Mouse (Mus musculus) MEL-GATA-1-ER (cell line): ENCODE measurements around the gene Sema6d.

Experiments
- DNase-seq: peaks from one replicate; pipeline ENCODE4 v3.0.0-alpha.2; 2012; ENCODE audit warnings: low read depth; ENCODE audit errors: extremely low read depth

Sema6d gene

DNA sequence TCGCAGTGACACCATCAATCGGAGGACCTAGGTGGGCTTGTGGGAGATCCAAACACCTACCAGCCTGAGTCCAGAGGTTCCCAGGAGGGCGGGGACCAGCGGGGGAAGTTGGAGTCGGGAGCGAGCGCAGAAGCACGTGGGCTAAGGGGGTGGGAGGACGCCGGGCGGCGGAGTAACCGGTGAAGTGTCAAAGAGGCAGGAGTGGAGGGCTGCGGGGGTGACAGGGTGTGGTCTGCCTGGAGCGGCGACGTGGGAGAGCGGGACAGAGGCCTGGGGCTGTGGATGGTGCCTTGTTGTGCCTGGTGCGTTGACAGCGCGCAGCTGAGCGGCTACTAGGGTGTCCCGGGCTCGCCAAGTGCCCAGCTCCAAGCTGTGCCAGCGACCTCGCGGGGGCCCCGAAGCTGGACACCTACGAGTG is at the start of gene Sema6d:
Gene Sema6d (plus strand): TSS at position 157 of the 418 bp plus-strand sequence.
- no peak for DNase-seq

DNA sequence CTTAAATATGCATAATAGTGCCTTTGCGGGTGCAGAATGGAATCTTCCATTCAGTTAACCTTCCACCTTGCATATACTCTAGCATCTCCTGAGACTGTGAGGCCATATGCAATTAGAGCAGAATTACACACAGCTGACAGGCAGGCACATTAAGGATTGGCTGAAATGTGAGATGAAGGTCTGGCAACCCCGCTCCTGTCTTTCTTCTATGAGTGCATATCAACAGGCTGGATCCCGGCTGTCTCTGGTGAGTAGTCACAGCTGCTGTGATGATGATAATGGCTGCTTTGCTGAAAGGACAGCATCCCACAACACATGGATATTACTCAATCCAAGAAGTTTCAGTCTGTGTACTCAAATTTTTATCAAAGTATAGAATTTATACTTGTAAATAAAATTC is 29.9 kb upstream of the Sema6d start:
- DNase-seq: no peak

DNA sequence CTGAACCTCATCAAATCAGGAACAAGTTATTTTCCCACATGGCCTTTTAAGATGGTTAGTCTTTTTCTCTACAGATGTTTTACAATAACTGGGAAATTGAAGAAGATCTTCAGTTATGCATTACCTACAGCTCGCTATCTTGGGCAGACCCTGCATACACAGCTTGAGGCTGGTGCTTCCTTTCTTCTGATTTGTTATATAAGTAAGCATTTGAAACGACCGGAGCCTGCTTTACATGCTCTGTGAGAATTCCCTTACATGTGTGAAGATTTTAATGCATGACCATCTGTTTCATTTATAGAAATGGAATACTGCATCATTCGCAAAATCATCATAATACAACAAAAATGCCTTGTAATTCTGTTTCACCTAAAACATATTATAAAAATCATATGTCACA is 21.4 kb upstream of the Sema6d start:
- DNase-seq: no peak

DNA sequence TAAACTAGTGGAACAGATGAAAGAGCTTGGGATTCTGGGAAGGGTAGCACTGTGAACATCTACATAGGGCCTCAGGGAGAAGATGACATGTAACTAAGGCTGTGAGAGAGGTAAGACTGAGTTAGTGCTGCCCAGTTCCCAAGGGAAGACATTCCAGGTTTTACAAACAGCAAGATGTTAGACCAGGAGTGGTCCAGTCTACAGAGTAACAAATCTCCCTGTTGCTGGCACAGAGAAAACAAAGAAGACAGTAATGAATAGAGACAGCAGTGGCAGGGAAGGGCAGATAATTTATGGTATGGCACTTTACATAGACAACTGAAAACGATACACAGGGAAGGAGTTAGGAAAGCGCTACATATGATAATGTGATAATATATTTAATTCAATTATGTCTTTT is 19.1 kb upstream of the Sema6d start:
- DNase-seq: no peak

DNA sequence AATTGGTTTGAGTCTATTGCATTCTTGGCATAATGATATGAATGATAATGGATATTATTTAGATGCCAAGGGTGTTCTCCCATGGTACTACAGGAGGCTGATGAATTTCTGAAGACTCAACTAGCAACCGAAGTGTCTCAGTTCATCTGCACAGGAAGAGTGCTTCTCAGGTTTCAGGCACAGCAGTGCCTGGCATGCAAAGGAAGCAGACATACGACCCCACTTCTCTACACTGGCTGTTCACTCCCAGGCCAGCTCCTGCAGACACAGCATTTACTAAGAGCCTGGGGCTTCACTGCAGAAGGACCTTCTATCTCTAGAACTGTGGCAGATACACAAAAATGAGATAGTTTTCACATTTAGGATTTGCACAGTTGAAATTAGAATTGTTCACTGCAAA is 18.4 kb upstream of the Sema6d start:
- DNase-seq: no peak

DNA sequence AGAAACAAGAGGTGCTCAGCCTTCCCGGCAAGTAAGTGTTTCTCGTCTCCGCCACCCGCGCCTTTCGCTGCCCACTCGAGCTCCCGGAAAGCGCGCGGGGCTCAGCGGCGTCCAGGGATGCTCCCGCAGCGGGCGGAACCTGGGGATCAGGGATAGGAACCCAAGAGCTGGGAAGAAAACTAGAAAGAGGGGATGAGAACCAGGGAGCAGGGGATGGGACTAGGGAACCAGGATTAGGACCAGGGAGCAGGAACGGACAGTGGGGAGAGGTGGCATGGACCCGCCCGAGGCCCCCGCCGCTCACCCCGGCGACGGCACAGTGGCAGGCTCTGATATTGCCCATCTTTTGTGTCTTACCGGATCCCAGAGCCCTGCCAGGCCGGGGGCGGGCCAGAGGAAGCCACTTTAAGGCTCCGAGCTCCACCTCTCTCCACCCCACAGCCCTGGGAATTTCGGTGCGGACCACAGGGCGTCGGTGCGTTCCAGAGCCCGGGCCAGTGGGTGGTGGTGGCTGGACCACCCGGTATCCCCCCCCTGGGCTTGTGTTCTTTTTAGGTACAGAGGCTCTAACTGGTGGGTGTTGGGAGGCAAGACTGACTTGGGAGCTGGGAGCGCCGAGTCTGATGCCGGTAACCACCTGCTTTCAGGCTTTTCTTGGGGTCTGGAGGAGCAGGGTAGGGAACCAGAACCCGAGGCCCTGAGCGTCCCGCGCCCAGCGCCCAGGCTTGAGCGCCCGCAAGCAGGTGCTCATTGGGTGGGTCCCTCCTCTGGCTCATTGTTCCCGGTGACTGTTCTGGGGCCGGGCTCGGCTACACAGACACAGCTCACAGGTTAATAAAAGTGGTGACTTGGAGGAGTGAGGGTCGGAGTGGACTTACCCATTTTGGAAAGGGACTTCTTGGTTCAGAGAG is 717 bp downstream of the Sema6d start:
- no peak for DNase-seq

DNA sequence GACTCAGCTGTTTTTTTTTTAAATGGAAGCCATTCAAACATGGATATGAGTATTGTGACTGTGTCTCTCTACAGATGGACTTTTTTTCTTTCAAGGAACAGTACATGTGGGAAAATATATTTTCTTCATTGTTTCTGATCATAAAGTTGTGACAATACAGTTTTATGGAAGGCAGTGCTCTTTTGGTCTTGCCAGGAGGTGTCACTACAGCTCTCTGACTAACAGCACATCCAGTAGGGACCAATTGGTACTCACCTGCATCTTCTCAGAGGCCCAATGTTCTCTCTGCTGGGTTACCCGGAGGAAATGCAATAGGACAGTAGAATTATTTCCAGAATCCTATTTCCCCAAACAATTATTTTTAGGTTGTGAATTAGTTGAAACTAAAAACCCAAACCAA is 9.9 kb downstream of the Sema6d start:
- DNase-seq: no peak

DNA sequence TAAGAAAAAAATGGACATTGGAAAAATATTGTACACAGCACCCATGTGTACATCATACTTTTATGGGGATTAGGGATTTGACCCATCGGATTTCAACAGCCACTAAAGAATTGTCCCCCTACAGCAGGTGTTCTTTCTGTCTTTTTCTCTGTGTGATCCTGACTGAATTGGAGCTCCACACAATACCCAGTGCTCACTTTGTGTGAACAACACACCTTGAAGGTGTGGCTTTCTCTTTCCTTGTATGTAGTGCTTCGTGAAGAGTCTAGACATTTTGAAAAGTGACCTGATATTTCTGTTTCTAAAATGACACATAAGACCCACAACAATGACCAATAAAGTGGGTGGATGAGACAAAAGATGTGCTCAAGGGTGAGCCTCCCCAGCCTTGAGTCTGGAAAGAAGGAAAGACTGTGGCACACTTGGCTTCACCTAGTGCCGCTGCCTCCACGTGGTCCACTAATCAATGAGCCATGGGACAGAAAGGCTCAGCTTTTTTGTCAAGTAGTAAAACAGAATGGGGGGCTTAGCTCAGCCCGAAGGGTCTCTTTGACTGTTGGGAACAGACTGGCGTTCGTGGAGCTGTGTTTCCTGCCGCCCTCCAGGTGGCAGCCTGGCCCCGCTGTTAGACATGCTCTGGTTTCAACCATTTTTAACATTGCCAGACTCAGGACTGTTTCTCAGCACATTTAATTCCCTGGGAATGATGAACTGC is 10.9 kb downstream of the Sema6d start:
- no peak for DNase-seq

DNA sequence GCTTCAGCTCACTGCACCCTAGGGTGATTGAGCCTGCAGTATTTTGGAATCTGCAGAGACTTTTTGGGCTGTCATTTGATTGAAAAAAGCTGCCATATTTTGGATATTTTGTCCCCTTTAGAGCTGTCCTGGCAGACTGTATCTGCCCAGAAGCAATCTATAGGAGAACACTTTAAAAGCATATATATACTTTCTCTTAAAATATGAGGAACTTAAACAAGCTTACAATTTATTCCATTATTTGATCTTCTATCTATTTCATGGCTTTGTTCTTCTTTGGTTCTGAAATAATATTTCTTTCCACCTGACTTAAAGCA is 11.4 kb downstream of the Sema6d start:
- no peak for DNase-seq

DNA sequence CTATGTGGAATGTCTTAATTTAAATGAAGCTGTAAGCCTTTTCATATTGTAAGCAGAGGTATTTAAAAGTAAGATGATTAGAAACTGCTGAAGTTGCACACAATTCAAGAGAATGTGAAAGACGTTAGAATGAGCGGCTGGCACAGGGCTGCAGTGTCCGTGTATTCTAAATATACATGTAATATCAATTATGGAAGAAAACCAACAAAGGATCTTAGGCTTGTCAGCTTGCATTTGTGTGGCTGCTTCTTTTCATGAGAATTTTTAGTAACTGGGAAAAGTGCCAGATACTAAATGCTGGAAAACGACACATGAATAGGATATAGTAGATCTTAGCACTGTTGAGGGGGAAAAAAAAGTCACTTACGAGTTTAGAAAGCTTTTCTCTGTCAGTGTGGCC is 11.8 kb downstream of the Sema6d start:
- no peak for DNase-seq

DNA sequence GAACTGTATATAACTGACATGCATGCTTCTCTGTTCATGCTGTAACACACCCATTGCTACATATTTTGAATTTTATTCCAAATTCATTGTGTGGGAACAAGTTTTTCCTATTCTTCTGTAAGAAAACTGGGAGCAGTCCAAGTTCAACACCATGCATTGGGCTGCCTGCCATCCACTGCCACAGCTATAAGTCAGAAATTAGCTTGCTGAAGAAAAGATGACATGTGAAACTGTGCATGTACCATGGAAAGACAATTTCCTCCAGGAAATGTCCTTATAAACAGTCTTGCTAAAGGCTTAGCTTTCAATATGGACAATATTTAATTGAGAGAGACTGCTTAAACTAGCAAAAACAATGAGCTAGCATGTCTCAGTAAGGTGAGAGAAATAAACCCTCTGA is 13.5 kb downstream of the Sema6d start:
- no peak for DNase-seq

DNA sequence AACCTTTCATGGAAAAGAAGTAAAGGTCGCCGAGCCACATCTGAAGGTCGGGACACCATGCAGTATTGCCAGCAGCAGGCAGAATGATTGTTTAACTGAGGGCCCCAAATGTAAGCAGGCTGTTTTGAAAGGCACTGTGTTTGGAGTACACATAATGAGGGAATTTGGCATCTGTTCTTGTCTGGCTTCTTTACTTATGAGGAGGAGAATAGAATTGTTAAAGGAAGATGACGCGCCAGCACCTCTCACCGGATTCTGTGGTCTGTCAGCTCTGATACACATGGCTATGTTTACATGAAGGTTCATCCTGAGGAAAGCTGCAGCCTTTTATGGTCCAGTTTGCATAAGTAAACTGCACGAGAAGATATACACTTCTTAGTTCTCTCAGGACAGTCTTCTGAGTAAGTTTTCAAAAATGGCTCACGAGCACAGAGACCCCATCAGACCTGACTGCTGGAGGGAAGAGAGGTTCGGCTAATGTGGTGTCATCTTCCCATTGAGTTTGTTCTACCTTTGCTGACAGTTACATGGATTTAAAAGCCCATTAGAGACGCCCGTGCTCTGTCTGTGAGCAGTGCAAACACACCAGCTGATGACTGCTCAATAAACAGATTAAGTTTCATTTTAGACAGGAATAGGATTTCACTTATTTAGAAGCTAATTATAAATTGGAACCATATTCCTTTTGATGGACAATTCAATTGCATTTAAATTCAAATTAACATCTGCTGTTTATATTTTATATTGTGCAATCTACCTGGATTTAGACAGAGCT is 28.9 kb downstream of the Sema6d start:
- DNase-seq: no peak

DNA sequence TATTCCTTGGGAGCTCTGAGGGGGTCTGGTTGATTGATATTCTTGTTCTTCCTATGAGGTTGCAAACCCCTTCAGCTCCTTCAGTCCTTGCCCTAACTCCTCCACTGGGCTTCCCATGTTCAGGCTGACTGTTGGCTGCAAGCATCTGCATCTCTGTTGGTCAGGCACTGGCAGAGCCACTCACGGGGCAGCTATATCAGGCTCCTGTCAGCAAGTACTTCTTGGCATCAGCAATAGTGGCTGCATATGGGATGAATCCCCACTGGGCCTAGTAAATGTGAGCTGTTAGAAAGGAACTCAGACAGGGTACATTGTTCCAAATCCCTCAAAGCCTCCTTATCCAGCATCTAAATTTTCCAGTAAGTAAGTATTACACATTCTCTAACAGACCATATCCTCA is 30.6 kb downstream of the Sema6d start:
- DNase-seq: no peak

DNA sequence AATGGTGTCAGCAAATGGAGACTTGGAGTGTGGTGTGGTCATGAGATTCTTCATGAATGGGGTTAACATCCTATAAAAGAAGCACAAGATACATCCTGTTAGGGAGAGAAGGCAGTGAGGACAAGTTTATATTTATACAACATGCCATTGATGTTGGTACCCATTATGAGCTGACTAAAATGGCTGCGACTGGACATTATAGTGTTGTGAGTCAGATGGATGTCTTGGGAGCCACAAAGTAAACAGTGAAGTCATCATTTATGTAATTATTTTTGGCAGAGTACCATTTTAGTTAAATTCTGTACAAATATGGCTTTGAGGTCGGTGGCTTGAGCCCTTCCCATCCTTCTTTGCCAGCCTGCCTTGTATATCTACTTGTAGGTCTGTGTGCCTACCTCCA is 31.8 kb downstream of the Sema6d start:
- DNase-seq: no peak

DNA sequence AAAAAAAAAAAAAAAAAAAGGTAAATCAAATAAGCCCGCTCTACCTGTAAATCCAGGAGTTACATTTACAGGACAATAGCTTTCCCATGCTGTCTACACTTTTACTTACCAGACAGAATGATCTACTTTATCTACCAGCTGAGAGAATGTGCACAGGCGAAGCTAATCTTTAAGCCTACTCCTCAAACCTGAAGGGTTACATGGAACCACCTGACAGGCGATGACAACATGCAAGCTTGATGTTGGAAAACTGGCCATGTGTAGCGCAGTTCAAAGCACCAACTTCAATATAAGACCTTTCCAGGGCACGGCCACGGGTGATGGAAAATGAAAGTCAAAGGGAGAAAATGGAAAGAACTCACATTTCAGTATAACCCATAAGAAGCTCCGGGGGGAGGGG is 35.7 kb downstream of the Sema6d start:
- no peak for DNase-seq

DNA sequence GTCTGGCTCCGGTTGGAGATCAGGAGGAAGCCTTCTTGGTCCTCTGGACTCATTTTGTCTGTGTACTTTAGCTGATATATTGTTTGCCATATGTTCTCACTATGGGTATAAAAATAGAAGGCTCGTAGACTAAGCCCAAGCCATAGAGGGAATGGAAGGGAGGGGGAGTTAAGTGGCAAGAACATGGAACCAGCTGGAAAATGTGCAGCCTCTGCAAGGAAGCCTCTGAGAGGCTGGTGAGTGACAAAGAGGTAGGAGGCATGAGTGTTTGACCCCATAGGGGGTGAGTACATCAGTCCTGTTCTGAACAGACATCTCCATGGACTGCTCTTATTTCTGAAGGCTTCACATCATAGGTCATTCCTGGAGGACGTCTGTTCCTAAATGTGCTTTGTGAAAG is 37.1 kb downstream of the Sema6d start:
- no peak for DNase-seq

DNA sequence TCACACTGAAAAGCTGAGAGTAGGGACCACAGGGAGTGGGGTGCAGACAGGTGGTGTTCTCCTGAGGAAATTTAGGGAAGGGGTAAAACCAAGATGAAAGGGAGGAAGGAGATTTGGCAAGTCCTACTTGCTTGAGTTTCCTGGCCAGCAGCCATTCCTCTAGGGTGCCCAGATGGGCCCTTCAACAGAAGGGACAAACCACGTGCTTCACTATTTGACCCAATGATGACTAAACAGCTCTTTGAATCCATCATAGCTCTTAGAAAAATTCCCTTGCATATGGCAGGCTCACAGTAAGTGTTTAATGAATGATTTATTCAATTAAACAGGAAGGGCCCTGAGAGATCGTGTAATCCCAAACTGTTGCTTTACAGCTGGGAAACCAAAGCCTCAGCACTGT is 41.1 kb downstream of the Sema6d start:
- no peak for DNase-seq

DNA sequence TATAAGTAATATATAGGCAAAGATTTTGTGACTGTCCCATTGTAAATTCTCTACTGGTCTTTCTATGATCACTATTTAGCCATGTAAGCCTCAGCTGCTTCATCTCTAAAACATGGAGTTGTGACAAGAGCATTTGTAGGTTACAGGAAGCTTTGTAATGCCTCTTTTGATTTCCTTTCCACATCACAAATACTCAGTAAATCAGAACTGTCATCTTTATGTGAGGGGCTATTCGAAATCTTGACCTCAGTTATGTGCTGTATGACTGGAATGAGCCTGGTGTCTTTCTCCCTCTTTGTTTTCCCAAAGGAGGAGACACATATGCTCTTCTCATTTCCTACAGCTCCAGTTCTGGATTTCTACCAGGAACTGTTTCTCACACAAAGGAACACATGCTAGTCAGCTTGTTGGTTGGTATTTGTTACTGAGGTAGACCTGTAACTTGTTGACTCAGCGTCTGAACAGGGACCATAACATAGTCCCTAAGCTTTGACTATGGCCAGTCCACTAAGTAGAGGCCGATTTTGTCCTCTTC is 51.8 kb downstream of the Sema6d start:
- DNase-seq: no peak

DNA sequence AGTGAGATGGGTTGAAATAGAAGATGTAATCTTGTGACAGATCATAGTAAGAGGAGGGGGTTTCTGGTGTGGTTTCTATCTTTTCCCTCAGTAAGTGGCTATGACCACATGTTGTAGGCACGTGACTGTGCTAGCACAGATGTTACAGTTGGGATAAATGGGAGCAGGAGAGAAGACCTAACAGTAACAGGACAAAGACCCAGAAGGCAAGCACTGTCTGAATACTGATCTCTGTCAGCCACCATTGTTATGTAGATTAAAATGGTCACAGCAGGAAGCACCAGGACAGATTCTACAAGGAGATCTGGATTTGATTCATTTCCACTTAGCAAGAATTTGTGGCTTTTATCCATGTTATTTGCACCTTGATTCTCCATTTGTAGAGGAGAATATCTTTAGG is 55.8 kb downstream of the Sema6d start:
- no peak for DNase-seq

DNA sequence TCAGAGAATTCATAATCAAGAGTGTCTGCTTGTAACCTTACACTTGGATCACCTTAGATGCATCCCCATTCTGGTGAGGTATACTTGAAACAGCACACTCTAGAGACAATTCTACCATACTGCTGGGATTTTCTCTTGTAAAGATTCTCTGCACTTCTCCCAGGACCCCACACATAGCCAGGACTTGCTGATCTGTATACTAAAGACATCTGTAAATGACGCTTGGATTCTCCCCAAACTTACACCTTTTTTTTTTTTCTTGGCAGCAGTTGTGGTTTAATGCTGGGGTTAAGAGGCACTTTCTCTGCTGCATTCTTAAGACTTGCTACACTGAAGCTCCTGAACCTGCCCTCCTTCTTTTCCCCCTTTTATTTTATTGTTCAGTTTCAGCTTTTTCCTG is 68.4 kb downstream of the Sema6d start:
- no peak for DNase-seq

DNA sequence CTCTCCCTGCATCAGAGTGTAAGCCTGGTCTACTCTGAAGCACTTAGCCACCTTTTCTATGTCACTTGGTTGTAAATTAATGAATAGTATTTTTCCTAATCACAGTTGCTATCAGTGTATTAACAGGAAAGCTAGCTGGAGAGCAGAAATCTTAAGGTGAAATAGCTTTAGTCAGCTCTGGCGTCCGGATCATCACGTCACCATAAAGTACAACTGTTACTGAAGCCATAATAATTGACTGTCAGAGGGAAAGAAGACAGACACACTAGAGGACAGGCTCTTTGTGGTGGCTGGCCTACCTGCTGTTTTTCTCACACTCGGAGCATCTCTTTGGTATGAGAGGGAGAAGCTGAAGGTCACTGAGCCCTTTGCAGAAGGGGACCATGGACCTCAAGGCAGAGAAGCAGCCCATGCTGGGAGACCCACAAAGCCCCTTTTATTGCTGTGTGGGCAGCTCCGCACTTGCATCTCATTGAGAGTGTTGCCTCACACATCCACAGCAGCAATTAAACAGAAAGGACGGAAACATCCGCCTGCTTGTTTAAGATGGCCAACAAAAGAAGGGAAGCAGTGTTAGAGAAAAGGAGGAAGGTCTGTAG is 72.3 kb downstream of the Sema6d start:
- DNase-seq: no peak

DNA sequence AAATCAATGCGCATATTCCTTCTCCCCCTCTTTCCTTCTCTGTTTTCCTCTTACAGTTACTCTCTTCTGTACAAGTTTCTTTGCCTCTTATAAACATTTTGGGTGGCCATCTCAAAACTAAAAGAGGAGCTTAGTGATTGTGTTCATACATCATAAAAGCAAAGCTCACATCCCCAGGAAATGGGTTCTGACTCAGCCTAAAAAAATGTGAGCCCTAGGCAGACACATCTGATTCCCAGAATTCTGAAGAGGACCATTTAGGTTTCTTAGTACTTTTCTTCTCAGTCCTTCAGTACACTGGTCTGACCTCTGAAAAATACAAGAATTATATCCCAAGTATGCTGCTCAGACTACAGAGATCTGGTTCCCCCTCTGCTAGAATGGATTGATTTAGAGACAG is 78.6 kb downstream of the Sema6d start:
- DNase-seq: no peak
